Mouse (Mus musculus) bone marrow macrophage, adult 2 months (primary cell): Measurements from ENCODE around the gene Gak.

Experiments used
- CTCF ChIP-seq: IDR thresholded peaks from 2 replicates; pipeline ENCODE4 v1.5.1; 2012; ENCODE audit warnings: low read depth, mild to moderate bottlenecking, low read length, moderate library complexity
- POLR2A ChIP-seq: IDR thresholded peaks from 2 replicates; pipeline ENCODE4 v1.6.1; 2012; ENCODE audit warnings: mild to moderate bottlenecking, low read depth, low read length, borderline replicate concordance

DNA sequence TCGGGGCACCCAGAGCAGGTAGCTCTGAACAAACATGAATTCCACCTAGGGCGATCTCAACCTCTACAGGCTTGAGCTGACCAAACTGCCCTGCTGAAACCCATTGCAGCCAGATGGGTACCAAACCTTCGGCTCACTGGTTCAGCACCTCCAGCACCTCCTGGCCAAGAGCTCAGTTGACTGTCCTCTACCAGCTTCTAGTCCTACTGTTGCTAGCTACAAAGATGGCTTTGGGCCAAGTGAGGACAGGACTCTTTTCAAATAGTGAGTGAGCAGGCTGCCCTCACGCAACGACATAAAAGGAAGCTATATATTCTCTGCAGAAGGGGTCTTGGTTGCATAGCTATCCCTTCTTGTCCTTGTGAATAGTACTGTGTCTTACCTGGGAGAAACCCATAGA lies 81.9 kb downstream of the Gak start:
- no peak for TF ChIP-seq CTCF
- no peak for TF ChIP-seq POLR2A
